Mouse (Mus musculus) embryo, embryonic 11.5 days (tissue): ENCODE data around the gene Med25.

Experiments used
- DNase-seq: peaks from one replicate; pipeline ENCODE4 v3.0.0-alpha.2; 2012; ENCODE audit warnings: low read depth, low spot score

Med25 gene

GRCm38 (mm10) chr7:44848561-44849415 lies 43.7 kb downstream of the Med25 start, which contains the start of the genes Akt1s1 and Tbc1d17:
Akt1s1 (plus strand) TSS chr7:44848991.
Tbc1d17 (minus strand) TSS chr7:44849079.
- peak; percentile 96 for DNase-seq

- DNase-seq, result no peak
Observed at GRCm38 (mm10) chr7:44847772-44848171, 44.7 kb downstream of the Med25 start.

- no peak for DNase-seq
Observed at GRCm38 (mm10) chr7:44846804-44847203, 45.7 kb downstream of the Med25 start.

GRCm38 (mm10) chr7:44845006-44845405 lies 47.5 kb downstream of the Med25 start:
- DNase-seq, result no peak

GRCm38 (mm10) chr7:44841825-44842463 lies 50.6 kb downstream of the Med25 start:
- no peak for DNase-seq

GRCm38 (mm10) chr7:44840426-44840825 lies 52.1 kb downstream of the Med25 start:
- no peak for DNase-seq

GRCm38 (mm10) chr7:44839491-44840191 lies 52.9 kb downstream of the Med25 start:
- DNase-seq, result no peak

- no peak for DNase-seq
Observed at GRCm38 (mm10) chr7:44839171-44839490, 53.4 kb downstream of the Med25 start.

GRCm38 (mm10) chr7:44838073-44838472 lies 54.4 kb downstream of the Med25 start:
- no peak for DNase-seq

GRCm38 (mm10) chr7:44836423-44837053 lies 56.0 kb downstream of the Med25 start:
- no peak for DNase-seq

GRCm38 (mm10) chr7:44836016-44836404 lies 56.5 kb downstream of the Med25 start:
- no peak for DNase-seq

- DNase-seq, result no peak
Observed at GRCm38 (mm10) chr7:44835373-44836015, 57.0 kb downstream of the Med25 start.

- DNase-seq, result no peak
Observed at GRCm38 (mm10) chr7:44832763-44833162, 59.7 kb downstream of the Med25 start.

- DNase-seq, result no peak
Observed at GRCm38 (mm10) chr7:44828706-44829105, 63.8 kb downstream of the Med25 start.

GRCm38 (mm10) chr7:44826771-44827170 lies 65.7 kb downstream of the Med25 start:
- no peak for DNase-seq
